Mouse (Mus musculus) E14TG2a.4 (cell line): ENCODE results near the gene Vstm2b.

ENCODE experiments used
- CTCF ChIP-seq: conservative IDR thresholded peaks from 2 replicates; pipeline ENCODE4 v1.5.1; 2014; ENCODE audit warnings: low read length
- NANOG ChIP-seq: IDR thresholded peaks from 2 replicates; pipeline ENCODE4 v1.6.1; 2014; ENCODE audit warnings: borderline replicate concordance, low read length, mixed read lengths

- no peak for TF ChIP-seq CTCF
- no peak for TF ChIP-seq NANOG
Measured at GRCm38 (mm10) chr7:40906484-40906883, 8.4 kb downstream of the Vstm2b start.
